Mouse (Mus musculus): Measurements from ENCODE around the gene Snx5. TPM values are rescaled to one million over a fixed set of nuclear protein-coding genes. Genes with fewer than 3 reads are reported as not detected.

Snx5 gene
- polyA plus RNA-seq, 1 experiment from 2014 or later: 147 TPM

Other genes with a start within 250 kb of the Snx5 start
- gene Banf2, start 237.8 kb downstream of the Snx5 start, polyA plus RNA-seq (2015; fragmentation: Nextera tagmentation; extraction: Ambion mirVana): not detected in 2 replicates
- gene Mgme1, start 243 bp downstream of the Snx5 start, polyA plus RNA-seq (2015; fragmentation: Nextera tagmentation; extraction: Ambion mirVana): 22.8 and 23.9 TPM in 2 replicates
- 1.2 TPM in 2 replicates for gene Ovol2, start 61.2 kb upstream of the Snx5 start, polyA plus RNA-seq (2015; fragmentation: Nextera tagmentation; extraction: Ambion mirVana)
- 44.7 and 45.5 TPM in 2 replicates for gene Kat14, start 98.1 kb upstream of the Snx5 start, polyA plus RNA-seq (2015; fragmentation: Nextera tagmentation; extraction: Ambion mirVana)
- gene Pet117, start 98.1 kb upstream of the Snx5 start, polyA plus RNA-seq (2015; fragmentation: Nextera tagmentation; extraction: Ambion mirVana): 1.3 and 4.2 TPM in 2 replicates